Mouse (Mus musculus) thymus, postnatal 4 days (tissue): Measurements from ENCODE around the gene Agap1.

Experiments
- DNase-seq: peaks from one replicate; pipeline ENCODE4 v3.0.0; 2021

The Agap1 gene

DNA sequence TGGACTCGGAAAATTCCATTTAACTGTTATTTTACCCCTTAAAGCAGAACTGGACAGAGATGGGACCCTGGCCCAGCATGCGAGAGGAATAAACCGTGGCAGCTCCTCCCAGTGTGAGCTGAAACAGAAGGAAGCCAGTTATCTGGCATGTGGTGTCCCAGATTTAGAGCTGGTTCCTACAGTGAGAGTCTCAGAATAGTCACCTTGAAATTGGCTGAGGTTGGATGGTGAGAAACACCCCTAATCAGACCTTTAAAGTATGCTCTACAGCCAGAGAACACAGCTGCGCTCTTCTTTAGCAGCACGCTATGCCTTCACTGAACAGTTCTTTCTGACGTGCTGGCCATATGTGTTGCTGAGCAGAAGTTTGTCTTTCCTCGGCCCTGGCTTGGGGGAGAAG lies 168.2 kb downstream of the Agap1 start:
- no peak for DNase-seq

DNA sequence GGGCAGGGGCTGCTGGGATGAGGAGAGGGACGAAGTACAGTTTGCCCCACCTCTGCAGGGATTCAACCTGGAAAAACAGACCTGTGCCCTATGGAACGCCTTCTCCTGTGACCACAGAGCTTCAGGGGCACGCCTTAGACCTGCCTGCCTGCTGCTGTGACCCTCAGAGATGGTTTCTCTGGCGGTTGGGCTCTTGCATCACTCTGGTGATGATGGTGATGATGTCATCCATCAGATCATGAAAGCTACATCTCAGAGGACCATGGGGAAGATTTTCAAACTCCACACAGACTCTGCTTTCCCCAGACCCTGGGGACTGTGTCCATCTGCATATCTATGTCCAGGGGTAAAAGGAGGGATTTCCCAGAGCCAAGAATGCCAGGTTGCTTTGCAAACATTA lies 170.7 kb downstream of the Agap1 start:
- no peak for DNase-seq

DNA sequence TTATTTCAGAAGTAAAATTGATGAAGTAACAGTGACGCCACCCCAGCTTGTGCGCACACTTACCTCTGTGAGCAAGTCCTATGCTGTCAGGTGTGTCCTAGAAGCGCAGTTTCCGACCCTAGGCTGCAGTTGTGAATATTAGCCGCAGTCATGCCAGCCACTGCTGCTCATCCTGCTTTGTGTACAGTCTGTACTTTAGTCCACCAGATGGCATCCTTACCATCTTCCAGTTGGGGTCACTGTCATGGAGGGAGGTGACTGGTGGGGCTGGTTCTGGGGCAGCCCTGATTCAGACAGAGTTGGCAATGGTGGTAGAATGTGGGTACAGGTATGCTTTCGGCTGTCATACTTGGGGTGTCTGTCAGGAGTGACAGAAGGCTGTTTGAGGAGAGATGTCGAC lies 171.4 kb downstream of the Agap1 start:
- DNase-seq, result no peak

DNA sequence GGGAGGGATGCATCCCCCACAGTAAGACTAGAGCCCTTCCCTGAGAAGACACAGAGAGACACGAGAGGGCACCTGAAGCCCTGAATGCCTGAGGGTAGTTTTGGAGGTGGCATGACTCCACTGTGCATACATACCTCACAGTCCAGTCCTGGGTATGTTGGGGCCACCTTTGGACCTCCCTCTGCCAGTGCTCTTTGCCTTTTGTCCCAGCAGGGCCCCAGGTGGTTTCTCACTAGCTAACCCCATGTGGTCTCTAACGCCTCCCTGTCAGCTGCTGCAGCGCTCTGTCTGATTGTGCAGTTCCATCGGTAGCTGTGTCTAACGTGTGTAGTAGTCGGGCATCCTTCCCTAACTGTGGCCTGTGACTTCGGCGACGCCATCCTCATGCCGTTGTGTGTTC lies 172.3 kb downstream of the Agap1 start:
- DNase-seq, result no peak

DNA sequence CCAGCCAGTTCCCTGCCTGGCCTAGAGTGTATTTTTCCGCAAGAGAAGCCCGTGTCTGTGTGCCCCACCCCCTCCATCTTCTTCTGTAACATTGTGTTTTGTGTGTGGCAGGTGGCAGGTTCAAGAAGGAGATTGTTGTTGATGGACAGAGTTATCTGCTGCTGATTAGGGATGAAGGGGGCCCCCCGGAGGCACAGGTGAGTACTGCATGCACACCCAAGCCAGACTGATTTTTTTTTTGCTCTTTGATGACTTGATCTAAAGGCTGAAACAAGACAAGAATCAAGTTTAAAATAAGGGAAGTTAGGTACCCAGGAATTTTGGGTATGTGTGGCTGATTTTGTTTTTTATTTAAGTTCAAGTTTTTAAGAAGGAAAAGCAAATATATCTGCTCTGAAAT lies 173.0 kb downstream of the Agap1 start:
- peak; percentile 33 for DNase-seq

DNA sequence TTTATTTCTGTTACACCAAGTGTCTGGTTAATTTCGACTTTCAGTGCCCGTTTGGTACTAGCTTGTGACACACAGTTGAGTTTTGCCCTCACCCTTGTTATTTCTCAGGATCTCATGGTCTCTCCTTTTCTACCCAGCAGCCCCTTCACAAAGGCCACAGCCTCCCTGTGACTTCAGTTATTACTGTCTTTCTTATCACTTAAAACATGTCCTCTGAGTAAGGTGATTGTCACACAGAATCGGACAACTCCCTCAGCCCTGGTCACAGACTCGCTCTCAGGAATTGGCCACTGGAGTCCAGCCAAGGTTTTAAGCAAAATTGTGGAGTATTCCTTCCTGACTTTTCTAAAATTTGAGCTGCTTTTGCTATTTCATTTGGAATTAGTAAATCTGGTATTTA lies 176.2 kb downstream of the Agap1 start:
- DNase-seq, result no peak

DNA sequence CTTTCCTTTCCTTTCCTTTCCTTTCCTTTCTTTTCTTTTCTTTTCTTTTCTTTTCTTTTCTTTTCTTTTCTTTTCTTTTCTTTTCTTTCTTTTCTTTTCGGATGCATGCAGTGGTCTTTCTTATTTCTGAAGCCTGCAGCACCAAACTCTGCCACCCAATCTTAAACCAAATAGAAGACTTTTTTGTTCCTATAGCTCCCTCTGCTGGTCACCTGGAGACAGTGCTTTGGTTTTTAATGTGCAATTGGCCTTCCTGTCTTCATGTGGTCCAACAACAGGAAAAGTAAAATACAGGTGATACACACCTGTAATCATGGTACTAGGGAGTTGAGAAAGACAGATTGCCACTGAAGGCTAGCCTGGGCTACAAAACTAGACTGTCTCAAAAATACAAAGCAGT lies 177.1 kb downstream of the Agap1 start:
- DNase-seq, result no peak

DNA sequence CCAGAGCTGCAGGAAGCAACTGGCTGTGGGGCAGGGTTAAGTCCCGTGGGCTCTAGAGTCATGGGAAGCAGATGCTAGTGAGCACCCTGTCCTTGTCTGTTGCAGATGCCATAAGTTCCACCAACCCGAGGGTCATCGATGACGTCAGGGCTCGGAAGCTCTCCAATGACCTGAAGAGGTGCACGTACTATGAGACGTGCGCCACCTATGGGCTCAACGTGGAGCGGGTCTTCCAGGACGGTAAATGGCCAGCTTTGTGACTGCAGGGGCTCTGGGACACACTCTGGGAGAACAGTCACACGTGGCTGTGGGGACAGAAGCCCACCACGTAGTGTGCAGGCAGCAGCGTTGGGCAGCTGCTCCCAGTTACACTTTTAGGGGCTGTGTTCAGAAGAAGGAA lies 179.4 kb downstream of the Agap1 start:
- peak; percentile 22 for DNase-seq

DNA sequence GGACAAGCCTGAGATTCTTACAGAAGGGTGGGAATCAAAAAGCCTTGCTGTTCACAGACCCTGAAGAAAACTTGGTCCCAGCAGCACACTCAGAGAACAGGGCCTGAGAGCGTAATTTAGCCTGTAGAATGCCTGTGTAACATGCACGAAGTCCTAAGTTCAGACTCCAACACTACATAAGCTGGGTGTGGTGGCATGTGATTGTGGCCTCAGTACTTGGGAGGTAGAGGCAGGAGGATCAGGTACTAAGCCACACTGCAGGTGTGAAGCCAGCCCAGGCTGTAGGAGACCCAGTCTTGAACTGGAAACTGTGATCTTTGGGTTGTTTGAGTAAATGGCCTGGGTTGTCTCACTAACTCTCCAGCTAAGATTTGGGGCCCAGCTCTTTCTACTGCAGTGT lies 180.5 kb downstream of the Agap1 start:
- DNase-seq, result no peak

DNA sequence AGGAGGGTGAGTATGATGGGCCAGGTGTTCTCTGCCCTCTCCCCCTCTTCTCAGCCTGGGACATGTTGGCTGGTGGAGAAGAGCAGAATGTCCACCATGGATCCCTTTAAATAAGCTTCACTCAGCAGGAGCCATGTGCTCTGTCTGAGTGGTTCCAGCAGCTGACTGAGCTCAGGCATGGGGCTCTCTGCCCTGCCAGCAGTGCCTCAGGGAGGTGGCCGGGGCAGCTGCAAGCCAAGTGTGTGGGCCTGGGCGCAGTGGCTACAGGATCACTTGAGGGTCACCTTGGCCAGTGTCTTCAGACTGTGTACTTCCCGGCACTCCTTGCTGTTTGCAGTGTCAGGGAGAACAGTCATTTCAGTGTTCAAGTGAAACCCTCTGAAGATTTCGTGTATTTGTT lies 183.1 kb downstream of the Agap1 start:
- DNase-seq, result no peak

DNA sequence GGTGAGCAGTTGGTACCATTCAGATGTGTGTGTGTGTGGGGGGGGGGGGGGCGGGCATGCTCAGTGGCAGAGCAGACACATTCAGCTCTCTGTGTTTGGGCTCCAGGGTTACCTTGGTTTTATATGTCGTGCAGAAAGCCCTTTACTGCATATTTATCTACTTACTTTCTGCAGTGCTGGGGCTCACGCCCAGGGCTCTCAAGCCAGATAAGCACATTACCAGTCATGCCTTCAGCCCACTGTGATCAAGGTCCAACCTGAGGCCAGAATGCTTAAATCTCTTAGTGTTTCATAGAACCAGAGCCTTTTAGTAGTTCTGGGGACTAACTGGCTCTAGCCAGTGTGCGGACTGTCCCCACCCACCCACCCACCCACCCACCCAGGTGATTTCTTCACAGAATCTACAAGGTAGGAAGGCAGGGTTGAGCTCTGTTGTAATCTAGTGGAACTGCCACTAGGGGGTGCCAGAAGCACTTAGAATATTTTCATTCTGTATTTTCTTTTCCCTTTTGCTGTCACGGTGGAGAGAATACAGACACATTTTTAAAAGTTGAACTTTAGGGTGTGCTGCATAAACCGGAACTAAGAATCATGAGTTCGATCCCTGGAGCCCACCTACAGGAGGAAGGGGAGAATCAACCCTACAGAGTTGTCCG lies 189.0 kb downstream of the Agap1 start:
- DNase-seq, result peak; percentile 70

DNA sequence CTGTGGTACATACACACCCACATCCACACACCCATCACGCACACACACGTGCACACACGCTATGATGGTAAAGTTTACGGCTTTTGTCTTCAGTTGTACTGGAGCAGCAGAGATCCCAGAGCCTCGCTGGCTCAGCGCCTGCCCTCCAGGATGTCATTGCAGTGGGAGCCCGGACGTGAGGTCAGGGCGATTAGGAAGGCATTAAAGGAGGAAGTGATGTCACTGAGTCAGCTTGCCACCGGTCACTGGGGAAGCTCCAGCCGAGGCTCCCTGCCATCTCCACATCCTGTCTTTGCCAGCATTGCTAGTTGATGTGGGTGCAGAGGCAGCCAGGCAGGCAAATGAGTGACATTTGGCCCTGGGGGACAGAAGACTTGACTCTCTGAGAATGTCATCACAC lies 189.5 kb downstream of the Agap1 start:
- peak; percentile 52 for DNase-seq

DNA sequence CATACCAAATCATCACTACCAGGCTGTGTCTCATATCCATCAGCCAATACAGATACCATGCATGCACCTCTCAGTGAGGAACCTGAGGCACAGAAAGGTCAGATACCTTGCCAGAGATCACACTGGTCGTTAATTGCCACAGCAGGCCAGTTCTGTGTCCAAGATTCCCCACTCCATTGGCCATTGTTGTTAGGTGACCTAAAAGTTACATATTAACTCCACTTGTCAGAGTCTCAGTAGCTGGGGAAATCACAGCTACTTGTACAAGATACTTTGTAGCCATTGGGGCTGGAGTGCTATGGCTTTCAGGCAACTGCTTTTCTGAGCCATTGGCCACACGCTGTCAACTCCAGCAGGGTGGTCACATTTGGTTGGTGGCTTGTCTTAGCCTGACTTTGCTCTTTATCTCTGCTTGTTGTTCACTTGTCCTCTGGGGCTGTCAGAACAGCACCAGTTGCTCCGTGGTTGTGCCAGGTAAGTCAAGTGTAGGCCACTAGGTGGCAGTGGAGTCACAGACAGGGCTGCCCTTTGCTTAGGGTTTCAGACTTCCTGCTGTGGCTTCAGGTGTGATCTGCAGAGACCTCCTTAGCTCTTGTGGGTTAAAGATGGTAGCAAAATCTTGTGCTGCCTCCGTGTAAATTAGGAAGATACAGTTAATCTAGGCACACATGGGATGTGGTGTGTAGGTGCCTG lies 191.9 kb downstream of the Agap1 start:
- DNase-seq, result peak; percentile 85

DNA sequence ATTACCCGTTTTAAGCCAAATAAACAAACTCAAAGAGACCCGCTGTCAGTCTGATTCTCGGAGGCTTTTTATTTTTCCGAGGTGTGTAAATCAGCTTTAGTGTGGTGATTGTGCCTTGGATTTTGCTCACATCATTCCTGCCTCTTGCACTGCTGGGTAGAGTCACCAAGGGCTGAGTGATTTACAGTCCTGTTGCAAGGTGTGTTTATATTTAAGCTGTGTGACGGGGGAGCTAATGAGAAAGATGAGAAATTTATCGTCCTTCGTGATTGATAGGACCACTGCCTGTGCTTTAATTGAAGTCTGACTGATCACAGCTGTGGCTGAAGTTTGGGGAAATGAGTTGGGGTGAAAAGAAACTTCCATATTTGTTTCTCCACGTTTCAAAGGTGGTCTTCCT lies 192.9 kb downstream of the Agap1 start:
- DNase-seq, result no peak

DNA sequence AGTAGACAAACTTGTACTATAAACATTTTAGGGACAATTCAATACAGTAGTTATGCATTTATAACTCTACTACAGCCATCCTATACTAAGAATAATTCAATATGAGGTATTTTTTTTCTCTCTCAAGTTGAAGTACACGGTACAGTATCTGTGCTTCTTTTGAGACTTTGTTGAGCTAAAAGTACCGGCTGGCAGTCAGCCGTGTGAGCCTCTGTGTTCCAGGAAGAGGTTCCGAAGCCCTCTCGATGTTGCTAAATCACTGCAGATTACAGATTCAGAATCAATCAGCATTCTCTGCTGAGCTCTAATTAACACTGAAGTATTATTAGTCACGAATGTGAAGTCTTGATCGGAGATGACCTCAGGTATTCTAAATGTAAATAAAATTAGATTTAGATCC lies 196.0 kb downstream of the Agap1 start:
- DNase-seq, result no peak

DNA sequence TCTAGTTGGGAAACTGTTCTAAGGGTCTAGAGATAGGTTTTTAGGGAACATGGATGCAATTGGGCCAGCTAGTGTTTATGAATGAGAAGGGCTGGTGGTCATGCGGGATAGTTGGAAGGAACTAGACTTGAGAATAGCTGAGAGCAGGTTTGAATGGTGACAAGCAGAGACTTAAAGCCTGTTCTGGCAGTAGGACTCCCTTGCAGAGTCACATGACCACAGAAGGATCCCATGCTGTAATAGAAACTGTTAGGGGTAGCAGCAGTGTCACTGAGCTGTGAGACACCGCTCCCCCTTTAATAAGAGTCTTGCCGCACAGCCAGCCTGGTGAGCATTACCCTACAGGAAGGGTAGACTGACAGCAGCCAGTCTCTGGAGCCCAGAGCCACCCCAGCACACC lies 201.6 kb downstream of the Agap1 start:
- DNase-seq, result no peak

DNA sequence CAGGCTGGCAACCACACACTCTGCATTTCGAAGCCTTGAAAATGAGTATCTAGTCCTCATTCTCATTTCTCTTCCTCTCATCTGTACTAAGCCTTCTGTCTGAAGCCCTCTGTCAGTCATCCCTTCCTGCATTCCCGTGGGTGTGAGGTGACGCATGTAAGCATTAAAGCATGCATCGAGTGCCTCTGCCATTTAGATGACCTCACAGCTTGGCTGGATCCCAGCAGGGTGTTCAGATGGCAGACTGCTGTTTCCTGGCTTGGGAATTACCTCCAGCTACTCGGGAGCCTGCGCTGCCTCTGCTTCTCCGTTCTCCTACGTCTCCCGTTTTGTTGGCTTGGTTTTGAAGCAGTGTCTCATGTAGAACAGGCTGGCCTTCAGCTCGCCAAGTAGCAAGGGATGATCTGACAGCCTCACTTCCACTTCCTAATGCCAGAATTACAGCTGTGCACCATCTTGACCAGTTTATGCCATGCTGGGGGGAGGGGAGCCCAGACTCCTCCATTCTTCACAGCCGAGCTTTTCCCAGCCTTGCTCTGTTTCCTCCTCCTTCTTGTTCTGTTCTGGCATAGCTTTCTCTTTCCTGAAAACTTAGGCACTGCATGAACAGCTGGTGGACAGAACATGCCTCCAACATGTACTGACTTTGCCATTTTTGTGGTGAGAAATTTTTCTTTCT lies 202.2 kb downstream of the Agap1 start:
- no peak for DNase-seq

DNA sequence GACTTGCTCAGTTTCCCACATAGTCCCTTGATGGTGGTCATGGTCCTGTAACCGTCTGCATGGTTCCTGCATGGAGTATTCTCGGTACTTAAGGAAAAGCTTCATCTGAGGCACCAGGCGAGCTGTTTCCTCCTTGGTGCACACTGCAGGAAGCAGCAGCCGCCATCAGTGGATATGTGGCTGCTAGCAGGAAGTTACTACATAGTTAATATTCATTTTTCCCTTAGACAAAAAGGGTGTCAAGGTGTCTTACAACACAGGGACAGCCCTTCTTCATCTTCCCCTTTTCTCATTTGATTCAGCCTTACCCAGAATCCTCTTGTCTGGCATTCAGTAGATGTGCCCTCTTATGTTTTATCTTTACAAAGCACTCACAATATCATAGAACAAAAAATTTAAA lies 206.2 kb downstream of the Agap1 start:
- no peak for DNase-seq

DNA sequence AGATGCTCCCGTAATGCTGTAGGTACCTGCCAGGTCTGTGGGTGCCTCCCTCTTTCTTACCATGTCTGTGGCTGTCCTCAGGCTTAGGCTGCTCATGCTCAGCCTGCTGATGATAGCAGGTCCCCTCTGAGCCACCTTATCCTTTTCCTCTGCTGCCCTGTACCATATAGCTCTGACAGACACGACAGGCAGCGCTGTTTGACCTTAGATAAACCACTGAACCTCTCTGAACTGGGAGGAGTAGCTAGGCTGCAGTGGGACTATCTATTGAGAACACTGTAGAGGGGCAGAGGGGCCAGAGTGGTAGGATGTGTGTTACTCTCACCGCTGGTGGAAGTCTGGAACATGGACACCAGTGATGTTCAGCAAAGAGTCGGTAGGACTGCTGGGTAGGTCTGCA lies 211.5 kb downstream of the Agap1 start:
- DNase-seq, result no peak

DNA sequence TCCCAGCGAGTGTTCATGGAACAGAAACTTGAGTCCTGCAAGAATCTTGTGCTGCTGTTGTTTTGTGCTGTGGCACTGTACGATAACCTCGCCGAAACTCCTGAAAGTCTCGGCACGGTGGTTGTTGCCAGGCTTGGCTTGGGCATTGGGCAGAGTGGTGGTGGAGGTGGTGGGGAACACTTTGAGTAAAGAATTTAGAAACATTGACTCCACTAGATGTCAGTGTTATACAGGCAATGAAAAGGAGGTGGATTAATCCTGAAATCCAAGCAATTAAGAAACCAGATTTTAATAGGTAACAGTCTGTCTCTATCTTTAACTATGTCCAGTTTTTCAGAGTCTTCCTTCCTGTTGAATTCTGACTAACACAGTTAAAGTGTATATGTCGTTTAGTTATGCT lies 212.8 kb downstream of the Agap1 start:
- no peak for DNase-seq

DNA sequence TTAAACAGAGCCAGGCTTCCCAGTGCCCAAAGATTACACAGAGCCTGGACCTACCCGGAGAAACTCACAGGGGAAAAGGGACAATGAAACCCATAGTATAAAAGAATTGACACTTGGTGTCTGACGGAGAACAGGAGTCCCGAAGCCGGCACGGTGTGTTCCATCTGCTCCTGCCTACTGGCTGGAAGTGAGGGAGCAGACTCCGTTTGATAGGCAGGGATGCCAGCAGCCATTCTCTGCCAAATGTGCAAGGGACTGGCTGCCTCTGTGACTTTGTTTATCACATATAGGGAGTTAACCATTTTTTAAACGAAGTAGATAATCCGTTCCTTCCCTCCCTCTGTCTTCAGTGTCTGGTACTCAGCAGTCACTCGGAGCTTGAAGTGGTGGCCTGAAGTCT lies 214.0 kb downstream of the Agap1 start:
- no peak for DNase-seq

DNA sequence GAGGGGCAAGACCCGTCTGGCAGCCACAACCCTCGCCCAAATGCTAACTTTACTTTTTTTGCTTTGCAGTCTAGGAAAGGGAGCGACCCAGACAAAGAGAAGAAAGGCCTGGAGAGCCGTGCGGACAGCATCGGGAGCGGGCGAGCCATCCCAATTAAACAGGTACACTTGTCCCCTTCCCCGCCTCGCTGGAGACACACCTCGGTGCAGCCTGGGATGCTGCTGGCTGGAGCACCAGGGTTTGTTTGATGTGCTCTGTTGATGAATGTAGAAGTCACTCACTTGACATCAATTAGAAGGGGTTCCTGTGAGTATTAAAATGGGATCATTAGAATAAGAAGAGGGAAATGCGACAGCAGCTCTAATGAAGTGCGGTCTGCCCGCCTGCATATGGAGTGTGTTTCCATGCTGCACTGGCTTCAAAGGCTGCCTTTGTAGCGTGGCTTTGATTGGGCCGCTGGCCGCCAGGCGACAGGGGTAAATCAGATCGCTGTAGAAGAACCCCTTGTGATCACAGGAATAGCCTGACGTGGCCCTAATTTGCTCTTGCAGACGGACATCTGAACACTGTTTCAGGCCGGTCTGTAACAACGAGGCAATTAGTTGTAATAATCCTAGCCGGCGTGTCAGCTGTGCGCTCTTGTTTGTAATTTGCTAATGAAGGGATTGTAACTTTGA lies 216.6 kb downstream of the Agap1 start:
- no peak for DNase-seq

DNA sequence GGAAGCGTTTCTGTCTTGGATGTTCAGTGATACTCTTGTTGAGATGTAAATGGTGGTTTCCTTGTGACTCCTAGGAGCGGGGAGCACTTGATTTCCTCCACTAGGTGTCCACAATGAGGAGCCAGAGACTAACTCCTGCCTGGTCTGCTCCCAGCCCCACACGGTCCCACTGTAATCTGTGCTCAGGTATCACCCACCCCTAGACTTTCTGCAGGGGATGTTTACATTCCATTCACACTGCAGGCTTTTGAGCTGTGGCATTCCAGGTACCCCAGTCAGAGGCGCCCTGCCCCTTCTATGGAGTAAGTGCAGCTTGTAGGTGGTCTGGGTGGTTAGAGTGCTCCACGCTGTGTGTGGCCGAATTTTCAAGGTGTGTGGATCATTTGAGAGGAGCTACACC lies 218.5 kb downstream of the Agap1 start:
- DNase-seq, result no peak

DNA sequence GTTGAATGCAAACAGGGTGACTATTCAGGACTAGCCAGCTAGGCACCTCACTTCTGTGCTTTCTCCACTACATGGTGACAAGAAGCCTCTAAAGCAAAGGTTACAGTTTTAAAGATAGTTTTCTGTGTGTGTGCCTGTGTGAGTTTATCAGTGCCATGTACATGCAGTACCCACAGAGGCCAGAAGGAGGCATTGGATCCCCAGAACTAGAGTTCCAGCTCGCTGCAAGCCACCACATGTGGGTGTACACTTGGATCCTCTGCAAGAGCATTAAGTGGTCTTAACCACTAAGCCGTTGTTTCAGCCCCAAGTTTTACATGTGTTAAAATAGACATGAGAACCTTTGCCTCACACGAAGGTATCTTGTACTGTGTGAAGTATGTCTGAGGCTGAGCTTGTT lies 219.1 kb downstream of the Agap1 start:
- no peak for DNase-seq
